Mouse (Mus musculus): ENCODE data around the gene Mogs.

DNA sequence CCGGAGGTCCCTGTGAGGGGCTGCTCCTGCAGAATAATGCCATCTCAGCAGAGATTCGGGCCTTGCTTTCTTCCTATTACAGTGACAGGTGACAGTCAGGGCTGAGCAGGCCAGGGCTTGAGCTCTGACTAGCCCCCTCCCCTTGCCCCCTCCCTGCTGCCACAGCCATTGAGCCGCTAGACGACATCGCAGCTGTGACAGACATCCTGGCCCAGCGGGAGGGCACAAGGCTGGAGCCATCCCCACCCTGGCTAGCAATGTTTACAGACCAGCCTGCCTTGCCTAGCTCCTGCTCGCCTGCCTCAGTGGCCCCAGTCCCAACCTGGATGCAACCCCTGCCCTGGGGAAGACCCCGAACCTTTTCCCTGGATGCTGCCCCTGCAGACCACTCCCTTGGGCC, 36.4 kb downstream of the Mogs start:
- no peak for TF ChIP-seq CTCF (IDR thresholded peaks at IDR 0.05; ENCODE audit: low read depth)
- TF ChIP-seq EP300 (IDR thresholded peaks at IDR 0.05; ENCODE audit: low read depth), result no peak

Measured in heart, postnatal 0 days (tissue).